Mouse (Mus musculus) heart, postnatal 4 days (tissue): ENCODE measurements around the gene Podnl1. TPM values are rescaled to one million over a fixed set of nuclear protein-coding genes. Genes with fewer than 3 reads are reported as not detected.

Experiments used
- microRNA-seq, 2 experiments: library from miRNA; unstranded; fragments of <30 nt; microRNA quantifications; one replicate each; pipeline ENCODE4 v1.2.0; 2021 to 2022
- total RNA-seq, 2 experiments: library from RNA; stranded (reverse); gene quantifications; 2 replicates each; pipeline ENCODE4 v1.2.3; 2021

Podnl1 gene
- total RNA-seq, 2 experiments from 2014 or later = not detected

Small RNA genes within 50 kb of the gene (microRNA-seq; reads per million reads assigned to microRNA genes)
- 0 reads per million in 2 experiments for gene Gm25110
- gene Mir181c = 1,377 to 2,019 reads per million in 2 experiments
- 3,657 to 4,765 reads per million in 2 experiments for gene Mir181d
- 0 reads per million in 2 experiments for gene Mir709

Other genes with a start within 250 kb of the Podnl1 start
- gene Adgrl1, start 225.9 kb upstream of the Podnl1 start, total RNA-seq = 10 to 100 TPM; 37.5 to 39.8 TPM
- under 1 TPM; 0.27 to 0.41 TPM for gene Gm10644, start 170.8 kb upstream of the Podnl1 start, total RNA-seq
- 10 to 100 TPM; 25.8 to 26.1 TPM for gene Asf1b, start 170.5 kb upstream of the Podnl1 start, total RNA-seq
- gene Prkaca, start 153.0 kb upstream of the Podnl1 start, total RNA-seq = 100 to 1,000 TPM; 389 to 405 TPM
- 10 to 100 TPM; 36.6 to 42.9 TPM for gene Samd1, start 128.3 kb upstream of the Podnl1 start, total RNA-seq
- gene 1700067K01Rik, start 124.5 kb upstream of the Podnl1 start, total RNA-seq = under 1 TPM in 1 of 2 experiments, not detected in 1; 0.83 TPM
- gene 2210011C24Rik, start 113.8 kb upstream of the Podnl1 start, total RNA-seq = 1 to 10 TPM in 1 of 2 experiments, under 1 TPM in 1; 0.93 to 1.4 TPM
- gene Palm3, start 104.5 kb upstream of the Podnl1 start, total RNA-seq = under 1 TPM; 0.31 to 0.38 TPM
- gene Il27ra, start 83.4 kb upstream of the Podnl1 start, total RNA-seq = 1 to 10 TPM; 4.0 to 4.2 TPM
- gene Rln3, start 81.0 kb upstream of the Podnl1 start, total RNA-seq = not detected
- gene Gm10643, start 60.9 kb upstream of the Podnl1 start, total RNA-seq = 1 to 10 TPM; 3.7 to 4.5 TPM
- 10 to 100 TPM; 12.5 to 13.5 TPM for gene Rfx1, start 59.2 kb upstream of the Podnl1 start, total RNA-seq
- 10 to 100 TPM; 19.7 to 20.5 TPM for gene Dcaf15, start 21.2 kb upstream of the Podnl1 start, total RNA-seq
- gene Cc2d1a, start 21.9 kb downstream of the Podnl1 start, total RNA-seq = 10 to 100 TPM; 12.6 to 15.6 TPM
- gene 4930432K21Rik, start 22.0 kb downstream of the Podnl1 start, total RNA-seq = under 1 TPM; 0.38 to 0.60 TPM
- gene Nanos3, start 59.2 kb downstream of the Podnl1 start, total RNA-seq = 1 to 10 TPM; 3.6 to 4.3 TPM
- 10 to 100 TPM; 12.8 to 13.8 TPM for gene Zswim4, start 111.1 kb downstream of the Podnl1 start, total RNA-seq
- 100 to 1,000 TPM; 218 to 233 TPM for gene D8Ertd738e, start 123.7 kb downstream of the Podnl1 start, total RNA-seq
- 10 to 100 TPM; 14.4 to 19.2 TPM for gene Mri1, start 131.3 kb downstream of the Podnl1 start, total RNA-seq
- 10 to 100 TPM; 11.0 to 16.2 TPM for gene Ccdc130, start 144.4 kb downstream of the Podnl1 start, total RNA-seq